Mouse (Mus musculus): ENCODE data around the gene Ptgfrn. TPM values are rescaled to one million over a fixed set of nuclear protein-coding genes. Genes with fewer than 3 reads are reported as not detected.

The Ptgfrn gene
- polyA plus RNA-seq, 1 experiment from 2014 or later: 6.3 TPM

- peaks cover 18% of the 10 kb centered on the region for H3K4me1 ChIP-seq
- no peaks in the 10 kb centered on the region for H3K27me3 ChIP-seq
- H3K27ac ChIP-seq: no peak overlapping the region
- no peaks in the 10 kb centered on the region for H3K36me3 ChIP-seq
- WGBS: 97% methylated on average over 9 of the region's 9 CpGs
- no peak for ATAC-seq (ENCODE audit: insufficient number of reproducible peaks, insufficient read depth, low FRiP score, low TSS enrichment)
- H3K4me3 ChIP-seq: no peak overlapping the region
- no peak overlapping the region for H3K4me2 ChIP-seq (replicated peaks)
- H3K9me3 ChIP-seq: no peaks in the 10 kb centered on the region
- no peak overlapping the region for H3K9ac ChIP-seq
Observed at GRCm38 (mm10) chr3:101134861-101135260, 24.8 kb upstream of the Ptgfrn start.

- WGBS: 90% methylated on average over 6 of the region's 6 CpGs
- Histone ChIP-seq H3K4me3 (no peak overlapping the region), H3K9me3 (no peaks in the 10 kb centered on the region), H3K27ac (no peak overlapping the region), H3K9ac (no peak overlapping the region), H3K4me2 (replicated peaks) (no peak overlapping the region), H3K27me3 (no peaks in the 10 kb centered on the region), H3K4me1 (peaks cover 18% of the 10 kb centered on the region), H3K36me3 (no peaks in the 10 kb centered on the region)
- no peak for ATAC-seq (ENCODE audit: insufficient number of reproducible peaks, insufficient read depth, low FRiP score, low TSS enrichment)
Observed at GRCm38 (mm10) chr3:101132981-101133380, 22.9 kb upstream of the Ptgfrn start.

- Histone ChIP-seq H3K27me3 (no peaks in the 10 kb centered on the region), H3K9me3 (no peaks in the 10 kb centered on the region), H3K4me2 (replicated peaks) (no peak overlapping the region), H3K9ac (no peak overlapping the region), H3K4me3 (no peak overlapping the region), H3K4me1 (peaks cover 16% of the 10 kb centered on the region), H3K27ac (no peak overlapping the region), H3K36me3 (no peaks in the 10 kb centered on the region)
- ATAC-seq (ENCODE audit: insufficient number of reproducible peaks, insufficient read depth, low FRiP score, low TSS enrichment): no peak
- 86% methylated on average over 5 of the region's 5 CpGs for WGBS
Observed at GRCm38 (mm10) chr3:101131772-101132171, 21.7 kb upstream of the Ptgfrn start.

GRCm38 (mm10) chr3:101130526-101130925, 20.4 kb upstream of the Ptgfrn start:
- WGBS: 1% methylated on average over 11 of the region's 11 CpGs
- Histone ChIP-seq H3K9ac (no peak overlapping the region), H3K4me1 (peaks cover 6% of the 10 kb centered on the region), H3K9me3 (no peaks in the 10 kb centered on the region), H3K4me3 (0 out of 2 replicates have a peak overlapping the region, but pooled peaks have one; percentile 5), H3K4me2 (replicated peaks) (peak overlapping the region; percentile 43), H3K36me3 (no peaks in the 10 kb centered on the region), H3K27me3 (no peaks in the 10 kb centered on the region), H3K27ac (peak overlapping the region; percentile 31; the same call in 1 of the 2 replicates)
- ATAC-seq (ENCODE audit: insufficient number of reproducible peaks, insufficient read depth, low FRiP score, low TSS enrichment): peak; percentile 77

- peaks cover 6% of the 10 kb centered on the region for H3K4me1 ChIP-seq
- H3K36me3 ChIP-seq: no peaks in the 10 kb centered on the region
- H3K4me3 ChIP-seq: no peak overlapping the region
- H3K27me3 ChIP-seq: no peaks in the 10 kb centered on the region
- H3K9ac ChIP-seq: no peak overlapping the region
- no peak overlapping the region for H3K4me2 ChIP-seq (replicated peaks)
- H3K27ac ChIP-seq: peak overlapping the region; percentile 20; the same call in 1 of the 2 replicates
- ATAC-seq (ENCODE audit: insufficient number of reproducible peaks, insufficient read depth, low FRiP score, low TSS enrichment): no peak
- no peaks in the 10 kb centered on the region for H3K9me3 ChIP-seq
- 73% methylated on average over 3 of the region's 3 CpGs for WGBS
Observed at GRCm38 (mm10) chr3:101129620-101130019, 19.5 kb upstream of the Ptgfrn start.

GRCm38 (mm10) chr3:101129090-101129489, 19.0 kb upstream of the Ptgfrn start:
- Histone ChIP-seq H3K4me1 (peaks cover 6% of the 10 kb centered on the region), H3K36me3 (no peaks in the 10 kb centered on the region), H3K4me3 (no peak overlapping the region), H3K27me3 (no peaks in the 10 kb centered on the region), H3K9ac (no peak overlapping the region), H3K4me2 (replicated peaks) (no peak overlapping the region), H3K27ac (no peak overlapping the region), H3K9me3 (no peaks in the 10 kb centered on the region)
- no peak for ATAC-seq (ENCODE audit: insufficient number of reproducible peaks, insufficient read depth, low FRiP score, low TSS enrichment)

- H3K4me2 ChIP-seq (replicated peaks): no peak overlapping the region
- peaks cover 6% of the 10 kb centered on the region for H3K4me1 ChIP-seq
- no peak overlapping the region for H3K27ac ChIP-seq
- no peaks in the 10 kb centered on the region for H3K36me3 ChIP-seq
- WGBS: 79% methylated on average over 2 of the region's 2 CpGs
- no peaks in the 10 kb centered on the region for H3K27me3 ChIP-seq
- H3K9me3 ChIP-seq: no peaks in the 10 kb centered on the region
- no peak overlapping the region for H3K4me3 ChIP-seq
- H3K9ac ChIP-seq: no peak overlapping the region
- ATAC-seq (ENCODE audit: insufficient number of reproducible peaks, insufficient read depth, low FRiP score, low TSS enrichment): no peak
Observed at GRCm38 (mm10) chr3:101127766-101128165, 17.7 kb upstream of the Ptgfrn start.

- WGBS: 87% methylated on average over 5 of the region's 5 CpGs
Observed at GRCm38 (mm10) chr3:101124716-101125115, 14.6 kb upstream of the Ptgfrn start.

GRCm38 (mm10) chr3:101122479-101122878, 12.4 kb upstream of the Ptgfrn start:
- Histone ChIP-seq H3K27me3 (no peaks in the 10 kb centered on the region), H3K4me3 (no peak overlapping the region), H3K9ac (no peak overlapping the region), H3K4me2 (replicated peaks) (no peak overlapping the region), H3K27ac (no peak overlapping the region), H3K9me3 (no peaks in the 10 kb centered on the region), H3K36me3 (no peaks in the 10 kb centered on the region), H3K4me1 (no peaks in the 10 kb centered on the region)
- 90% methylated on average over 3 of the region's 3 CpGs for WGBS
- no peak for ATAC-seq (ENCODE audit: insufficient number of reproducible peaks, insufficient read depth, low FRiP score, low TSS enrichment)

More at GRCm38 (mm10) chr3:101124716-101125115, 14.6 kb upstream of the Ptgfrn start:
- ATAC-seq (ENCODE audit: insufficient number of reproducible peaks, insufficient read depth, low FRiP score, low TSS enrichment): no peak
- H3K4me3 ChIP-seq: no peak overlapping the region
- H3K27ac ChIP-seq: no peak overlapping the region
- no peak overlapping the region for H3K4me2 ChIP-seq (replicated peaks)
- H3K9me3 ChIP-seq: no peaks in the 10 kb centered on the region
- H3K36me3 ChIP-seq: no peaks in the 10 kb centered on the region
- no peak overlapping the region for H3K9ac ChIP-seq
- no peaks in the 10 kb centered on the region for H3K4me1 ChIP-seq
- no peaks in the 10 kb centered on the region for H3K27me3 ChIP-seq

GRCm38 (mm10) chr3:101117774-101118173, 7.7 kb upstream of the Ptgfrn start:
- Histone ChIP-seq H3K27me3 (no peaks in the 10 kb centered on the region), H3K4me2 (replicated peaks) (no peak overlapping the region), H3K9me3 (no peaks in the 10 kb centered on the region), H3K4me3 (no peak overlapping the region), H3K9ac (no peak overlapping the region), H3K36me3 (no peaks in the 10 kb centered on the region), H3K27ac (no peak overlapping the region), H3K4me1 (peaks cover 9% of the 10 kb centered on the region; the same call in 1 of the 2 replicates)
- WGBS: 95% methylated on average over 11 of the region's 11 CpGs
- ATAC-seq (ENCODE audit: insufficient number of reproducible peaks, insufficient read depth, low FRiP score, low TSS enrichment): no peak

GRCm38 (mm10) chr3:101117386-101117749, 7.3 kb upstream of the Ptgfrn start:
- H3K27me3 ChIP-seq: no peaks in the 10 kb centered on the region
- no peak overlapping the region for H3K4me3 ChIP-seq
- no peak overlapping the region for H3K27ac ChIP-seq
- H3K9me3 ChIP-seq: no peaks in the 10 kb centered on the region
- no peaks in the 10 kb centered on the region for H3K36me3 ChIP-seq
- WGBS: 95% methylated on average over 8 of the region's 8 CpGs
- peak; percentile 28; the same call in 1 of the 2 replicates for ATAC-seq (ENCODE audit: insufficient number of reproducible peaks, insufficient read depth, low FRiP score, low TSS enrichment)
- H3K9ac ChIP-seq: no peak overlapping the region
- H3K4me2 ChIP-seq (replicated peaks): no peak overlapping the region
- peaks cover 12% of the 10 kb centered on the region; the same call in 1 of the 2 replicates for H3K4me1 ChIP-seq

- H3K36me3 ChIP-seq: no peaks in the 10 kb centered on the region
- peak overlapping the region; percentile 21; the same call in 1 of the 2 replicates for H3K4me2 ChIP-seq (replicated peaks)
- peak overlapping the region; percentile 15 for H3K9ac ChIP-seq
- no peak overlapping the region for H3K4me3 ChIP-seq
- WGBS: 56% methylated on average over 25 of the region's 25 CpGs
- 0 out of 2 replicates have a peak overlapping the region, but pooled peaks have one; percentile 12 for H3K27ac ChIP-seq
- peaks cover 19% of the 10 kb centered on the region for H3K4me1 ChIP-seq
- no peaks in the 10 kb centered on the region for H3K27me3 ChIP-seq
- ATAC-seq (ENCODE audit: insufficient number of reproducible peaks, insufficient read depth, low FRiP score, low TSS enrichment): peak; percentile 35; the same call in 1 of the 2 replicates
- no peaks in the 10 kb centered on the region for H3K9me3 ChIP-seq
Observed at GRCm38 (mm10) chr3:101116431-101117385, 6.6 kb upstream of the Ptgfrn start.
